Mouse (Mus musculus): ENCODE results near the gene Bcl2l11.

Bcl2l11 gene

DNA sequence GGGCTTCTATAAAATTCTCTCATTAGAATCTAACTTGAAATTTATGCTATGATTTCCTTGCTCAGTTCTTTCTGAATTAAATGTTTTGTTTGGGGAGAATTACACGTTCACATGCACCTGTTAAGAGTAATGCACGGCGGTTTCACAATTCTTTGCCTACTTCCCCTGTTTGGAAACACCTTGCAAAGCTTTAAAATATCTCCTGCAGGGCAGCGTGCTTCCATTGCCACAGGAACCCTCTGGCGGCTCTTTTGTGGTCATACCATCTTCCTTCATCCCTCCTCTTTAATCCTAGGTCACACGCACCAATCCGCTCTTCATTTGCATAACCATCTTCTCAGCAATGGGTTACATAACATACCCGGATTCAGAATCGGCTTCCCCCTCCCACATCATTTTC lies 14.3 kb upstream of the Bcl2l11 start:
- DNase-seq (ENCODE audit: low spot score in 2 of 2): no peak

GRCm38 (mm10) chr2:128114621-128115020 lies 11.2 kb upstream of the Bcl2l11 start:
- DNase-seq (ENCODE audit: low spot score in 2 of 2): no peak

- DNase-seq (ENCODE audit: low spot score in 2 of 2): no peak
These were observed 10.3 kb upstream of the Bcl2l11 start for GRCm38 (mm10) chr2:128115579-128115978.

- DNase-seq (ENCODE audit: low spot score in 2 of 2): no peak
These were observed 8.2 kb upstream of the Bcl2l11 start for GRCm38 (mm10) chr2:128117605-128118004.

DNA sequence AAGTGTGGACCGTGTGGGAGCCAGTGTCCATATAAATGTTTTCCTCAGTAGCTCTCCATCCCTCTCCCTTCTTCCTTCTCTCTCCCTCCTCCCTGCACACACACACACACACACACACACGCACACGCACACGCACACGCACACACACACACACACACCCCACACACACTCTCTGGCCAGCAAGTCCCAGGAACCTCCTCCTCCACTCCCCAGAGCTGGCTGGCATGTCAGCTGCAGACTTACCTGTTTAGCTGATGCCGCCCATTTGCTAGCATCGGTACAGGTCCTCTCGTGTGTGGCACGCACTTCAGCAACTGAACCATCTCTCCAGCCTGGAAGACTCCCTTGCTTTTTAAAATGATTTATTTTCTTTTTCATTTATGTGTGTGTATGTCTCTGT lies 6.9 kb upstream of the Bcl2l11 start:
- DNase-seq (ENCODE audit: low spot score in 2 of 2): no peak

GRCm38 (mm10) chr2:128122491-128122890 lies 3.3 kb upstream of the Bcl2l11 start:
- peak in 1 of 2 experiments; percentile 62 for DNase-seq (ENCODE audit: low spot score in 2 of 2)

- DNase-seq (ENCODE audit: low spot score in 2 of 2): peak in 1 of 2 experiments; percentile 31
These were observed 2.7 kb upstream of the Bcl2l11 start for GRCm38 (mm10) chr2:128122891-128123771.

GRCm38 (mm10) chr2:128123921-128124683 lies 1.7 kb upstream of the Bcl2l11 start:
- no peak for DNase-seq (ENCODE audit: low spot score in 2 of 2)

GRCm38 (mm10) chr2:128124693-128125092 lies 1.1 kb upstream of the Bcl2l11 start:
- DNase-seq (ENCODE audit: low spot score in 2 of 2): no peak

GRCm38 (mm10) chr2:128126591-128127051 lies 783 bp downstream of the Bcl2l11 start:
- DNase-seq (ENCODE audit: low spot score in 2 of 2): peak in 1 of 2 experiments; percentile 23

- peak; percentile 84 to 89 for DNase-seq (ENCODE audit: low spot score in 2 of 2)
These were observed 1.4 kb downstream of the Bcl2l11 start for GRCm38 (mm10) chr2:128127121-128127671.

GRCm38 (mm10) chr2:128127691-128128292 lies 2.0 kb downstream of the Bcl2l11 start:
- DNase-seq (ENCODE audit: low spot score in 2 of 2): peak in 1 of 2 experiments; percentile 59

- DNase-seq (ENCODE audit: low spot score in 2 of 2): no peak
These were observed 2.7 kb downstream of the Bcl2l11 start for GRCm38 (mm10) chr2:128128532-128128931.

- DNase-seq (ENCODE audit: low spot score in 2 of 2): no peak
These were observed 5.7 kb downstream of the Bcl2l11 start for GRCm38 (mm10) chr2:128131503-128131902.

DNA sequence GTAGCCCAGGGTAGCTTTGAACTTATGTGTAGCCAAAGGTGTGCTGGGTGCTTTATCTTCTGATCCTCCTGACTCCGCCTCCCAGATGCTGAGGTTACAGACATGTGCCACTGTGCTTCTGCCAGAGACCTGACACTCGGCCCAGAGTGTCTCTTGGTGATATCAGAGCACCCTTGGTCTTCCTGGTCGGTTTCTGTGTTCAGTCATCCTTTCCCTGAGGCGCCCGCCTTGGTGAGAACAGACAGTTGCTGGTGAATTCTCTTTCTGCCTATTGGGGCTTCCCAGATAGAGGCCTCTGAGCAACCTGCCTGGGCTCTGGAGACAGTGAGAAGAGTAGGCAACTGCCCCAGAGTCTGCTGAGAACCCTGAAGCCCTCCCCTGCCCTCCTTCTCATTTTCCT lies 6.8 kb downstream of the Bcl2l11 start:
- no peak for DNase-seq (ENCODE audit: low spot score in 2 of 2)

GRCm38 (mm10) chr2:128133865-128134264 lies 8.0 kb downstream of the Bcl2l11 start:
- no peak for DNase-seq (ENCODE audit: low spot score in 2 of 2)

DNA sequence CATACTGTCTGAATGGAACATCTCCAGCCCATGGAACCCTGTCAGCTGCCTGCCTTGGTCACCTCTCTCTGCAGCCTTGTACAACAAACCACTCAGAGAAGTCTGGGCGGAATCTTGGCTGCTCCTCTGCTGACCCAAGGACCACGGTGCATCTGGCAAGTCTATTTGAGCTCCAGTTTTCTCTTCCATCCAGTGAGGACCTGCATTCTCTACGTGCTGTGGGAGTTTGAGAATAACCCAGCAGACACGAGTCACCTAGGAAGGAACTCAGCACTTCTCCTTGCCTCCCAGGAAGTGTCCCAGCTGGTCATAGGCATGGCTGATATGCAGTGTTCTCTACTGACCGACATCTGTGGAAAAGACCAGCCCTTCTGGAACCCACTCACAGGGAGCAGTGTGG lies 8.6 kb downstream of the Bcl2l11 start:
- DNase-seq (ENCODE audit: low spot score in 2 of 2): no peak

- no peak for DNase-seq (ENCODE audit: low spot score in 2 of 2)
These were observed 9.1 kb downstream of the Bcl2l11 start for GRCm38 (mm10) chr2:128134948-128135347.

- no peak for DNase-seq (ENCODE audit: low spot score in 2 of 2)
These were observed 11.1 kb downstream of the Bcl2l11 start for GRCm38 (mm10) chr2:128136769-128137433.

- DNase-seq (ENCODE audit: low spot score in 2 of 2): no peak
These were observed 11.8 kb downstream of the Bcl2l11 start for GRCm38 (mm10) chr2:128137480-128138276.

Data from cerebellum, postnatal 4 days (tissue).